Mouse (Mus musculus): ENCODE results near the gene Acot11.

Gene Acot11

GRCm38 (mm10) chr4:106804910-106805274 lies at the start of gene Acot11:
Acot11 (minus strand) TSS chr4:106804998.
- DNase-seq (ENCODE audit: low spot score), result peak; percentile 59

- DNase-seq (ENCODE audit: low spot score), result no peak
Observed at GRCm38 (mm10) chr4:106848290-106849092, 43.7 kb upstream of the Acot11 start.

- no peak for DNase-seq (ENCODE audit: low spot score)
Observed at GRCm38 (mm10) chr4:106847591-106848289, 42.9 kb upstream of the Acot11 start.

- DNase-seq (ENCODE audit: low spot score), result no peak
Observed at GRCm38 (mm10) chr4:106842561-106842960, 37.8 kb upstream of the Acot11 start.

GRCm38 (mm10) chr4:106841856-106842255 lies 37.1 kb upstream of the Acot11 start:
- DNase-seq (ENCODE audit: low spot score), result no peak

GRCm38 (mm10) chr4:106841303-106841702 lies 36.5 kb upstream of the Acot11 start:
- no peak for DNase-seq (ENCODE audit: low spot score)

- no peak for DNase-seq (ENCODE audit: low spot score)
Observed at GRCm38 (mm10) chr4:106840651-106841145, 35.9 kb upstream of the Acot11 start.

- peak; percentile 73 for DNase-seq (ENCODE audit: low spot score)
Observed at GRCm38 (mm10) chr4:106839964-106840611, 35.3 kb upstream of the Acot11 start.

- DNase-seq (ENCODE audit: low spot score), result peak; percentile 48
Observed at GRCm38 (mm10) chr4:106839254-106839834, 34.5 kb upstream of the Acot11 start.

- DNase-seq (ENCODE audit: low spot score), result peak; percentile 85
Observed at GRCm38 (mm10) chr4:106838548-106839253, 33.9 kb upstream of the Acot11 start.

GRCm38 (mm10) chr4:106837964-106838363 lies 33.2 kb upstream of the Acot11 start:
- DNase-seq (ENCODE audit: low spot score), result no peak

GRCm38 (mm10) chr4:106837425-106837824 lies 32.6 kb upstream of the Acot11 start:
- no peak for DNase-seq (ENCODE audit: low spot score)

- no peak for DNase-seq (ENCODE audit: low spot score)
Observed at GRCm38 (mm10) chr4:106830545-106831112, 25.8 kb upstream of the Acot11 start.

GRCm38 (mm10) chr4:106827738-106828361 lies 23.1 kb upstream of the Acot11 start:
- DNase-seq (ENCODE audit: low spot score), result peak; percentile 62

GRCm38 (mm10) chr4:106825229-106825628 lies 20.4 kb upstream of the Acot11 start:
- no peak for DNase-seq (ENCODE audit: low spot score)

GRCm38 (mm10) chr4:106819404-106819803 lies 14.6 kb upstream of the Acot11 start:
- no peak for DNase-seq (ENCODE audit: low spot score)

GRCm38 (mm10) chr4:106818332-106818731 lies 13.5 kb upstream of the Acot11 start:
- DNase-seq (ENCODE audit: low spot score), result no peak

GRCm38 (mm10) chr4:106817017-106817416 lies 12.2 kb upstream of the Acot11 start:
- no peak for DNase-seq (ENCODE audit: low spot score)

GRCm38 (mm10) chr4:106815396-106816324 lies 10.9 kb upstream of the Acot11 start:
- no peak for DNase-seq (ENCODE audit: low spot score)

- DNase-seq (ENCODE audit: low spot score), result no peak
Observed at GRCm38 (mm10) chr4:106811162-106811561, 6.4 kb upstream of the Acot11 start.

Data from c-Kit-positive CD71-positive TER-119-positive erythroid progenitor cells, embryonic 14.5 days (primary cell).